Mouse (Mus musculus) testis, postnatal 14 days (tissue): Measurements from ENCODE around the gene Cyren.

Experiments used
- DNase-seq: peaks from one replicate; pipeline ENCODE4 v3.0.0; 2021; ENCODE audit warnings: low spot score

The Cyren gene

GRCm38 (mm10) chr6:34877509-34878321 lies at the start of gene Cyren:
TSS of gene Cyren (minus strand) at chr6:34878060.
- peak; percentile 86 for DNase-seq

DNA sequence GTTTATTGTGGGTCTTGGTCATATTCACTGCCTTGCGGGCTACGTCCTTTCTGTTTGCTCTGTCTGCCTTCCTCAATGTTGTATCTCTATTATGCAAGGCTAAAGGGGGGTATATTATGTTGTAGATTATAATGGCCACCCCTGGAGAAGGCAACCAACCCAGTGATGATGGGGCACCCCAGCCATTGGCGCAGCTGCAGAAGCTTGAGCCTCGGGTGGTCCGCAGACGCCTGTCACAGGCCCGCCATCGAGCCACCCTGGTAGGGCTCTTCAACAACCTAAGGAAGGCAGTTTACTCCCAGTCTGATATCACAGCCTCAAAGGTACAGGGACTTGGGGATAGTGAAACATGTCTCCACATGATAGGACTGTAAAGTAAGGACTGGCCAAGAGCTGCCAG lies 49.7 kb upstream of the Cyren start:
- no peak for DNase-seq

DNA sequence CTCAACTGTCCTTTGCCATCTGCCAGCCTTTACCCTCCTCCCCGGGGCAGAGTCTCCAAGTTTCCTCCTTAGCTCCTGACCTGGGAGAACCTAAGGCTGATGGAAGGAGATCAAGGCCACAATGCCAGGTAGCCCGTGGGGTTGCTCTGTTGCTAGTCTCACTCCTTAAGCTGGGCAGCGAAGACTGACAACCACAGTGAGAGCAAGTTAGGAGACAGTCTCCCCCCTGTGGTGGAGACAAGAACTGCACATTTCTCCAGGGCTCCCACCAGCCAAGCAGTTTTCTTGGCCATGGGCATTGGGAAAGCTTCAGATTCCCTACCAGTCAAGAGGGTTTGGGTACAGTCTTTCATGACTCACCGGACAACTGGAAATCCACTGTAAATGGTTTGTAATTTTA lies 49.3 kb upstream of the Cyren start:
- peak; percentile 36 for DNase-seq

GRCm38 (mm10) chr6:34921941-34922340 lies 44.1 kb upstream of the Cyren start:
- peak; percentile 81 for DNase-seq

DNA sequence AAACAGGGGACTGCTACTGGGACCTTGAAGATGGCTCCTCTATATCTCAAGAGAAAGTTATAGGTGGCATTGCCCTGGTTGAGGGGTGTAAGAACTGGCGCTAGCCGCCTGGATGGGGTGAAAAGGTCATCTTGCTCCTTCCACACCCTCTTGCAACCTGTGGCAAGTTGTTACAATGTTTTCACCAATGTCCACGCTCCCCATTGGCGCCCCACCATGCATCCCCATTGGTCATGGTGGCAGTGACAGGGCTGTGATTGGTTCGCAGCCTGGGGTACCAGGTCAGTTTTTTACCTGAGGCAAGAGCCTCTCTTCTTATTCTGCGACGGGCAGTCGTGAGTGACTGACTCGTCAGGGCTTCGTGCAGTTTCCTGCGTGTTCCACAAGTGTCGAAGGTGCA lies 42.8 kb upstream of the Cyren start:
- DNase-seq, result peak; percentile 88

DNA sequence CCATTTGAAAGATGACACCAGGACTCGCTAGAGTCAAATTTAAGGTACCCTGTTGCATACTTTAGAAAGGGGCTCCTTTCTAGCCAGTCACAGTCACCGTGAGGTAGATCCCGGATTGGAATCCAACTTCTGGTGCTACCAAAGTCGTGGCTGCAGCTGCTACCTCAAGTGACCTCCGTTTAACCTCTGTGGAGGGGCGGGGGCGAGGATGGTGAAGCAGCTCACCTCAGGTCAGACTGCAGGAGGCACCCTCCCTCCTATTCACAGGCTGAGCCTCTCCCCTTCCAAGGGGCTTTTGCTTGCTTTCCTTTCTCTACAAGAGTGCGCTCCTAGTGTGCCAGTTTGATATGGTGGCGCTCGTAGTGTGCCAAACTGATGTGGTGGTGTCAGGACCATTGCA lies 42.1 kb upstream of the Cyren start, which contains the start of gene Stra8:
TSS of gene Stra8 (plus strand) at position 208 of the 400 bp plus-strand sequence.
- DNase-seq, result peak; percentile 79

DNA sequence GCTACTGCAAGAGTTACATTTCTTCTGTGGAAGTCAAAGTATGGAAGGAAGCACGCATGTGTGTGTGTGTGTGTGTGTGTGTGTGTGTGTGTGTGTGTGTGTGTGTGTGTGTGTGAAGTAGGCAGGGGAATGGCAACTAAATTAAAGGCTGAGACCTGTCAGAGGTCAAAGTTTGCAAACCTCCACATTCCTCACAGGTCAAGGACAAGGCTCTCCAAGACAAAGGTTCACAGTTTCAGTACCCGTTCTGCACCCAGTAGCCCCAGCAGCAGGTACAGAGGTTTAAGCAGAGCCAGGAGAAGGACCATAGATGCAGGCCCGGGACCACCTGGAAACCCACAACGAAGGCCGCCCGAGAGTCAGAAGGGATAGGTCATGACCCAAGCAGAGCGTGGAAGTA lies 41.3 kb upstream of the Cyren start:
- DNase-seq, result peak; percentile 77

DNA sequence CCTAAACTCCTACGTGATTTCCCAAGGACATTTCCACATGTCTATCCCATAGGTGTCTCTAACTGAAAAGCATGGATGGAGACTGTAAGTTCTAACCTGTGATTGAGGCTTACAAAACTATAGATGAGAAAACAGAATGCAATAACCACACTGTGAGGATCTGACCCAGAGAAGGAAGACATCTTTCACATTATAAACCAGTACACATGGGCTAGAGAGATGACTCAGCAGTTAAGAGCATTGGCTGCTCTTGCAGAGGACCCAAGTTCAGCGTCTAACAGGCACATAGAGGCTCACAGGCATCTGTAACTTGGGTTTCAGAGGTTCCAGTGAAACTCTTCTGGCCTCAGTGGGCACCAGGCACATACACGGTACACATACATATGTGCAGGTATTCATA lies 36.6 kb upstream of the Cyren start:
- no peak for DNase-seq

- no peak for DNase-seq
Measured at GRCm38 (mm10) chr6:34913341-34914040, 35.6 kb upstream of the Cyren start.

DNA sequence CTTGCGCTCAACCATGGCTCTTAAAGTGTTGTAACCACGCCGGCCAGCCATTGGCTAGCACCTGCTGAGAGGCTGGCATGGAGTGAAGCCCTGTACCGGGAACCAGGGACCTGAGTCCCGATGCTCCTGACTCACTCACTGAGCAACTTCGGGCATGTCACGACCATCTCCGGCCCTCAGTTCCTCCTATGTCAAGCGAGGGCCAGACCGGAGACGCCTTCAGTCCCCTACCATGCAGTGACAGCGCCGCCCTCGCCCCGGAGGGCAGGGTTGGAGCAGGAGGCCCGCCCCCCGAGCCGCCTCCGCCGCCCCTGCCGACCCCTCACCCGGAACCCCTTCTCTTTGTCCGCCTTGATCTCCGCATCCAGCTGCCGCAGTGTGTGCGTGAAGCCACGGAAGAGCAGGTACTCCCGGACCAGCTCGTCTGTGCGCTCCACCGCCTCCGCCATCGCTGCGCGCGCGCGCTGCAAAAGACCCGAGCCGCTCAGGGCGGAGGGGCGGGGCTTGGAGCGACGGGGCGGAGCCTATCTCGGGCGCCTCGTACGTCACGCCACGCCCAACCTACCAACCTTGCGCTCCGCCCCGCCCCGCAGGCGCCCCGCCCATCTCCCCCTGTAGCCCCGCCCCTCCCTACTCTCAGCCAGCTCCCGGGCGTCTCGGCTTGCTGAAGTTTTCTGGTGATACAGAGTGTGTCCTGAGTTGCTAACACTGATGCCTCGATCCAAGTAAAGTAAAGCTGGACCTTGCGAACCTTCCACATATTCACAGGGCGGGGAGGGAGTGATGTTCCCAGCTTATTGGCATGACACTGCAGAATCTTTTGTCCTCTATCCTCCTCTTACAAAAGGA lies 32.7 kb upstream of the Cyren start, which contains the start of gene Wdr91:
TSS of gene Wdr91 (minus strand) at position 506 of the 849 bp plus-strand sequence.
- DNase-seq, result peak; percentile 91

DNA sequence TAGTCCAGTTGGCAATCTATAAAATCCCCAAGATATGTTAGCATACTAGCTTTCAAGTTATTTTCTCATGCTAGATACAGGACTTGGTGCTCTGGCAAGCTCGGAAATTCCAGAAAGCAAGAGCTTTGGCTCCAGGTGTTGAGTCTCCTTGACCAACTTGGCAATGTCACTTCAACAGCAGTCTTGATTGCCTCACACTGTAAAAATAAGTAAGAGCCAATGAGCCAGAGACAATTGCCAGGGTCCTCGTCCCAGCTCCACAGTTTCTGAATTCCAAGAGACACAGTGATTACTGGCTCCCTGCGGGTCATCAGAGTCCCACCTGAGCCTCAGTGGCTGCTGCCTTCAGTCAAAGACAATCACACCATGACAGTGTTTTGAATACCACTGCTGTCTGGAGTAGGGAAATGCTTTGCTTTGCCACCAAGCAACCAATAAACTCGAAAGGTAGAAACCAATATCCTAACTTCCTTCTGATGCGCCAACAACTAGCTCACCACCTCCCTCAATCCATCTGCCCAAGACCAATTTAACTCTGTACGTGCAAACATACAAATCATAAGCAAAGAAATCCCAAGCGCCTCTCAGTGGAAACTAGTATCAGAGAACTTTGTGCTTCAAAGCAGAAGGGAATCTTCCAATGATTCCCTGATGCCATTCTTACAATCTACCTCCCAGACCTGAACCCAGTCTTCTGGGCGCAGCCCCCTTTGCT lies 31.9 kb upstream of the Cyren start:
- no peak for DNase-seq

DNA sequence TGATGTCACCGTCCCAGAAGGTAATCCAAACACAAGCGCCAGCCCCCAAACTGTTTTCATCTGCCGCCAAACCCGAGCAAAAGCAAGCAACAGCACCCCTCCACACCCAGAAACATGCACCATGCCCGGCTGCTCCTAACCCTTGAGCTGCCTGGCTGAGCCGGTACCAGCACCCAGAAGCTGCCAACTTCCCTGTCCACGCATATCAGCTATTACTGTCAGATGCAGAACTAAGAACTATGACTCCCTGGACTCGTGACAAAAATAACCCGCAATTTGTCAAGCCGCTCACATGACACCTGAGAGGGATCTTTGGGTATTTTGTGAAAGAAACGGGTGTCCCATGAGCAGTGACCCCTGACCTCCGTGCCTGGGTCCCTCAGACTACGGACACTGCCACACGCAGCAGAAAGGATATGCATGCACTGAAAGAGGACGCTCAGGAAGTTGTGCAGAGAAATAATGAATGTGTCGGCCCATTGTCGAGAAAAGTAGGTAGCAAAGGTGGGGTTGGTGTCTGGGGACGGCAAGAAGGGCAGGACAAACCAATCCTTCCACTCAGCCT lies 29.9 kb upstream of the Cyren start:
- DNase-seq, result no peak

GRCm38 (mm10) chr6:34907121-34907614 lies 29.3 kb upstream of the Cyren start:
- DNase-seq, result no peak

GRCm38 (mm10) chr6:34906661-34907060 lies 28.8 kb upstream of the Cyren start:
- no peak for DNase-seq

DNA sequence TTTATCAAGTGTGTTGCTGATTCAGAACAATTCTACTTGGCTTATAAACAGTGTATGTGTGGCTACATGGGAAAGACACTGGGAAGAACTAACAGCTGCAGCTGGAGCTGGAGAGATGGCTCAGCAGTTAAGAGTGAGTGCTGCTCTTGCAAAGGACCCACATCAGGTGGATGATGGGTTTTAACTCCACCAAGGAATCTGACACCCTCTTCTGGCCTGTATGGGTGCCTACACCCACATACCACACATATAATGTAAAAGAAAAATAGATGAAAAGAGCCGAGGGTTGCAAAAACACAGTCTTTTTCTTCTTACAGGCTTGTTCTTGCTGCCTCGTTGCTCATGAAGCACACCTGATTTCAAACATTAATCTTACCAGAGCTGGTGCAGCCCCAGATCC lies 28.3 kb upstream of the Cyren start:
- DNase-seq, result no peak

- DNase-seq, result no peak
Measured at GRCm38 (mm10) chr6:34904361-34904760, 26.5 kb upstream of the Cyren start.

GRCm38 (mm10) chr6:34903851-34904250 lies 26.0 kb upstream of the Cyren start:
- no peak for DNase-seq

DNA sequence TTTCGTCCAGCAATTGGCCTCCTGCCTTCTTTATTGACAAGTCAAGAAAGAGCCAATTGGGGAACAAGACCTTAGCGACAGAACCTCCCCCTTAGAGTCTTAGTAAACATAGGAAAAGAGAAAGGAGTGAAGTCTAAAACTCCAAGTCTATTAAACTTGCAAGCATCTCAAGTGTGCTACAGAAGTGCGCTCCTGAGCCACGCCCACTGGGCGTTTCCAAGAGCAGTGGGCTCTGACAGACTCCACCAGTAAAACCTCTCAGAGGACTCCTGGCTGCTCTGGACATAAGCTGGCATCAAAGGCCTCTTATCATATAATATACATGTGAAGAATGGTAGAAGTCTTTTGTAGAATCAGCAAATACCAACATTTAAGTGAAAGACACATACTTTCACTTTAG lies 25.6 kb upstream of the Cyren start:
- DNase-seq, result no peak

GRCm38 (mm10) chr6:34902578-34902977 lies 24.7 kb upstream of the Cyren start:
- DNase-seq, result no peak

DNA sequence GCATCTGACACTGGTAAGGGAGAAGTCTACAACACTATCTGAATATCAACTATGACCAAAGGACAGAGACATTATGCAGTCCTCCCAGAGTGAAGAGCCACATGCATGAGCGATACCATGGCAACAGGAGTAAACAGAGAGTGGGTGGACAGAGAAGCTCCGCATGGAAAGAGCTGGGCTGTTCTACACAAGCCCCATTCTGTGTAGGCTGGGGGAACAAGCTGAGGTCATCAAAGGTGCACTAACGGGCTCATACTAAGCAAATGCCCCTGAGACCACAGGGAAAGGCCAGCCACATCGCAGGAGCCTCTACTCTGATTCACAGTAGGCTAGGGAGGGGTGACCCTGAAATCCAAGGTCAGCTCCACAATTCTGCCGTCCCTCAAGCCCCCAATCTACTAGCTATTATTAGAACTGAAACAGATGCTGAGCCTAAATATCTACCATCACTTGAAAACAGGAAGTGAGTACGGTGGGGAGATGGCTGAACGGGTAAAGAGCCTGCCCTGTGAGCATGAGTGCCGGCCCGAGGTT lies 24.1 kb upstream of the Cyren start:
- DNase-seq, result no peak

DNA sequence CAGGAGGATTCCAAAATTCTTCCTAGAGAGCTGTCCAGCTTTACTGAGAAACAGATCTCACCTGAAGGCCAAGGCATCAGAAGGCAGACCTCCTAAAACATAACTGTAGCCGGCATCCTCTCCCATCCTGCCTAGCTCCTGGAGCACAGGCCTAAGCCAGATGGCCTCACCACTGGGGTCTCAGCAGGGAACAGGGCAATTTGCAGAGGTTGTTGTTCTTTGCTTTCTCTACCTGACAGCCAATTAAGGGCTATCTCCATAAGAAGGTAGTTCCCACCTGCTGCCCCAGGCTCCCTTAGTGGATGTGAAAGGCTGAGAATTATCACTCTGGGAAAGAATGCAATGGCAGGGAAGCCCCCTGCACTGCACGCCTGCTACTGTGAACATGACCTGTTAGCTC lies 23.1 kb upstream of the Cyren start:
- DNase-seq, result no peak
